Mouse (Mus musculus): ENCODE measurements around the gene Parp1. TPM values are rescaled to one million over a fixed set of nuclear protein-coding genes. Genes with fewer than 3 reads are reported as not detected.
"Not testable (repeated sequence)": the region's sequence is repeated elsewhere in the genome, so short reads cannot be mapped to it uniquely, and the experiment has no call there.

Gene Parp1
- polyA plus RNA-seq, 1 experiment from 2014 or later: 281 TPM

DNA sequence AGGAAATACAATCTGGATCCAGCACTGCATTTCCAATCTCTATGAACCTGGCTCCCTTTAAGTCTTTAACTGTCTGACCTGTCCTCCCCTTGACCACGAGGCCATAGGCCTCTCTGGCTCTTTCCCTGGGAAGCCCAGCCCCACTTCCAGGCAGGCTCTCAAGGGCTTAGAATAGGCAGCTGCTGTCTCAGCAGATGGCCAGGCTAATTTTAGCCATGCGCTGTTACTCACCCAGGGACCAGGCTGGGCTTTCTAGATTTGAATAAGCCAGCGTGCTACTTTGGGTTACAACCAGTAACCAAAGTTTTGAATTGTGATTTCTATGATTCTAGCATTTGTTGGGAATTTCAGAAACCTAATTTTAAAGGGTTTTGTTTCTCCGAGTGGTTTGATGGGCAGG is 35.9 kb downstream of the Parp1 start:
- peaks cover 5% of the 10 kb centered on the region; the same call in 1 of the 2 replicates for H3K36me3 ChIP-seq (ENCODE audit: control insufficient read depth, insufficient read depth, low read length)
- WGBS: 84% methylated on average over 4 of the region's 4 CpGs
- no peaks in the 10 kb centered on the region for H3K27me3 ChIP-seq (ENCODE audit: control insufficient read depth, insufficient read depth, low read length)
- DNase-seq (ENCODE audit: low spot score) (no peak), ATAC-seq (replicated peaks; ENCODE audit: low FRiP score) (no peak)
- H3K27ac ChIP-seq (ENCODE audit: low read depth, low read length): no peak overlapping the region
- H3K9me3 ChIP-seq (ENCODE audit: control insufficient read depth, low read length): no peaks in the 10 kb centered on the region
- H3K4me2 ChIP-seq (ENCODE audit: low read depth, low read length, severe bottlenecking): no peak overlapping the region
- H3K4me1 ChIP-seq (replicated peaks; ENCODE audit: control insufficient read depth, insufficient read depth, low read length): no peaks in the 10 kb centered on the region
- H3K9ac ChIP-seq (ENCODE audit: low read length): no peak overlapping the region
- H3K4me3 ChIP-seq (ENCODE audit: low read depth, low read length): no peak overlapping the region

DNA sequence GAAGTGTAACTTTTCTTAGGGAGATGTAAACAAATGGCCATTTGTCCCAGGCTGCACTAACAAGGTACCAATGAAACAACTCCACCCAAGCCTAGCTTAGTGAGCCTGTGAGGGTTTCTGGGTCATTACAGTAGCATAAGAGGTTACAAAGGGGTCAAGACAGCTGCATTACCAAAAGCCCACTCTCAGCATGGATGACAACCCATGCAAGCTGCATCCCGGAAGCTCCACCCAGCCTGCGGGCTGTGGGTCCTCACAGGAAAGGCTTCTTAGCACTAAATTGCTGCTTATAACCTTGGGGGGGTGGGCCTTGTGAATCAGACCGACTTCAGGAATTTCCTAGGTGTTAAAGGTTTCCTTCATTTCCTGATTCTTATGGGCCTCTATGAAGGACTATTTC is 37.4 kb downstream of the Parp1 start:
- WGBS: 86% methylated on average over 3 of the region's 3 CpGs
- Histone ChIP-seq H3K36me3 (ENCODE audit: control insufficient read depth, insufficient read depth, low read length) (peaks cover 1% of the 10 kb centered on the region; the same call in 1 of the 2 replicates), H3K27me3 (ENCODE audit: control insufficient read depth, insufficient read depth, low read length) (no peaks in the 10 kb centered on the region), H3K27ac (ENCODE audit: low read depth, low read length) (no peak overlapping the region), H3K4me3 (ENCODE audit: low read depth, low read length) (no peak overlapping the region), H3K4me1 (replicated peaks; ENCODE audit: control insufficient read depth, insufficient read depth, low read length) (no peaks in the 10 kb centered on the region), H3K9me3 (ENCODE audit: control insufficient read depth, low read length) (no peaks in the 10 kb centered on the region), H3K4me2 (ENCODE audit: low read depth, low read length, severe bottlenecking) (no peak overlapping the region), H3K9ac (ENCODE audit: low read length) (no peak overlapping the region)
- ATAC-seq (replicated peaks; ENCODE audit: low FRiP score): no peak
- no peak for DNase-seq (ENCODE audit: low spot score)

DNA sequence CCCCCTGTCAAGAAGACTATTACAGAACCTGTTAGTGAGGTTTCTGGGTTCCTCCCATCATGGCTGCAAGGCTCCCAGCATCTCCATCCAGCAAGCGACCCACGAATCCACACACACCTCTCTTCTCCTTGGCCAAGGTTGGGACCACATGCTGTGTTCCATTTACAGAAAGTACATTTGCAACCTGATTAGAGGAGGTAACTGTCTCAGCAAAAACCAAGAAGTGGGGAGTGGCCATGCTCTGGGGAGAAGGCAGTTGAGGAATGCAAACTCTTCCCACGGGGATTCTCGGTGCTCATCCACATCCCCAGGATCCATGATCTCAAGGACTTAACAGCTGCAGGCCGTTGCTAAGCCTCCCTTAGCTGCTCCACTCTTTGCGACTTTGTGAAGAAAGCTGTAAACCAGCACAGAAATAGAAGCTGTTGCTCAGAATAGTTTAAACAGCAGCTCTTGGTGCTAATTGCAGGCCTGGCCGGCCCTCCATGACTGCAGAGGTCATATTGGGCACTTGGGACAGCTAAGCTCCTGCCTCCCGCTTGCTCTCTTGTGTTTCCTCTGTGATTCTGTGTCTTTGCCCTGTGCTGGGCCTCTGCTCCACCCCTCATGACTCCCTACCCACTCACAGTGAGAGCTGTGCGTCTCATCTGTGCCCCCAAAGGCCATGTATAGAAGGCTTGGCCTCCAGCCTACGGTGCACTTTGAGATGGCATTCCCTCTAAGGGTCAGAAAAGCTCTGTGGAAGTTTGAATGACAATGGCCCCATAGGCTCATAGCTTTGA is 38.3 kb downstream of the Parp1 start:
- Histone ChIP-seq H3K4me1 (replicated peaks; ENCODE audit: control insufficient read depth, insufficient read depth, low read length) (no peaks in the 10 kb centered on the region), H3K4me2 (ENCODE audit: low read depth, low read length, severe bottlenecking) (no peak overlapping the region), H3K27ac (ENCODE audit: low read depth, low read length) (no peak overlapping the region), H3K9ac (ENCODE audit: low read length) (no peak overlapping the region), H3K4me3 (ENCODE audit: low read depth, low read length) (no peak overlapping the region), H3K9me3 (ENCODE audit: control insufficient read depth, low read length) (peaks cover 2% of the 10 kb centered on the region; the same call in 1 of the 2 replicates), H3K27me3 (ENCODE audit: control insufficient read depth, insufficient read depth, low read length) (no peaks in the 10 kb centered on the region), H3K36me3 (ENCODE audit: control insufficient read depth, insufficient read depth, low read length) (no peaks in the 10 kb centered on the region)
- no peak for ATAC-seq (replicated peaks; ENCODE audit: low FRiP score)
- WGBS: 83% methylated on average over 10 of the region's 10 CpGs
- no peak for DNase-seq (ENCODE audit: low spot score)

DNA sequence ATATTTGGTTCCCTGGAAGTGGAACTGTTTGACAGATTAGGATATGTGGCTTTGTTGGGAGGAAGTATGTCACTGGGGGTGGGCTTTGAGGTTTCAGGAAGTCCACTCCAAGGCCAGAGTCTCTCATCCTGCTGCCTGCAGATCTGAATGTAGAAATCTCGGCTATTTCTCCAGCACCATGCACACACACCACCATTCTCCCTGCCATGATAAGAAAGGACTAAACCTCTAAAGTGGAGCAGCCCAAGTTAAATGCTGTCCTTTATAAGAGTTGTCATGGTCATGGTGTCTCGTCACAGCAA is 38.8 kb downstream of the Parp1 start:
- H3K27me3 ChIP-seq (ENCODE audit: control insufficient read depth, insufficient read depth, low read length): no peaks in the 10 kb centered on the region
- no peak overlapping the region for H3K4me2 ChIP-seq (ENCODE audit: low read depth, low read length, severe bottlenecking)
- DNase-seq (ENCODE audit: low spot score) (no peak), ATAC-seq (replicated peaks; ENCODE audit: low FRiP score) (no peak)
- no peak overlapping the region for H3K27ac ChIP-seq (ENCODE audit: low read depth, low read length)
- H3K9me3 ChIP-seq (ENCODE audit: control insufficient read depth, low read length): peaks cover 2% of the 10 kb centered on the region; the same call in 1 of the 2 replicates
- H3K4me3 ChIP-seq (ENCODE audit: low read depth, low read length): no peak overlapping the region
- H3K36me3 ChIP-seq (ENCODE audit: control insufficient read depth, insufficient read depth, low read length): no peaks in the 10 kb centered on the region
- WGBS: 88% methylated on average over 2 of the region's 2 CpGs
- H3K4me1 ChIP-seq (replicated peaks; ENCODE audit: control insufficient read depth, insufficient read depth, low read length): no peaks in the 10 kb centered on the region
- no peak overlapping the region for H3K9ac ChIP-seq (ENCODE audit: low read length)

DNA sequence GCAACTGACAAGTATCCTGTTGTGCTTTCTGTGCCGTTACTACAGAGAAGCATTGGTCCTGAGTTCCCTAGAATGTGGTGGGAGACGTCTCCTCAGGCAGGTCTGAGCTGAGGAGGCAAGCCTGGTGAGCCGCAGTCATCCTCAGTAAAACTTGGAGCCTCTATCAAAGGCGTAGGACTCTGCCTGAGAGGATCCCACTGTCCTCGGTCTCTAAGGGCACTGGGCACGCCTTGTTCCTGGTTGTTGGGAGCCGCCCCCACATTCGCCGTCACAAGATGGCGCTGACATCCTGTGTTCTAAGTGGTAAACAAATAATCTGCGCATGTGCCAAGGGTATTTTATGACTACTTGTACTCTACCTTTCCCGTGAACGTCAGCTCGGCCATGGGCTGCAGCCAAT is 43.1 kb downstream of the Parp1 start:
- not testable (repeated sequence) for H3K4me1 ChIP-seq (replicated peaks; ENCODE audit: control insufficient read depth, insufficient read depth, low read length); H3K4me2 ChIP-seq (ENCODE audit: low read depth, low read length, severe bottlenecking); H3K27ac ChIP-seq (ENCODE audit: low read depth, low read length); ATAC-seq (replicated peaks; ENCODE audit: low FRiP score); H3K4me3 ChIP-seq (ENCODE audit: low read depth, low read length); H3K36me3 ChIP-seq (ENCODE audit: control insufficient read depth, insufficient read depth, low read length); H3K9me3 ChIP-seq (ENCODE audit: control insufficient read depth, low read length); H3K27me3 ChIP-seq (ENCODE audit: control insufficient read depth, insufficient read depth, low read length); H3K9ac ChIP-seq (ENCODE audit: low read length); DNase-seq (ENCODE audit: low spot score)
- WGBS: 94% methylated on average over 10 of the region's 14 CpGs

DNA sequence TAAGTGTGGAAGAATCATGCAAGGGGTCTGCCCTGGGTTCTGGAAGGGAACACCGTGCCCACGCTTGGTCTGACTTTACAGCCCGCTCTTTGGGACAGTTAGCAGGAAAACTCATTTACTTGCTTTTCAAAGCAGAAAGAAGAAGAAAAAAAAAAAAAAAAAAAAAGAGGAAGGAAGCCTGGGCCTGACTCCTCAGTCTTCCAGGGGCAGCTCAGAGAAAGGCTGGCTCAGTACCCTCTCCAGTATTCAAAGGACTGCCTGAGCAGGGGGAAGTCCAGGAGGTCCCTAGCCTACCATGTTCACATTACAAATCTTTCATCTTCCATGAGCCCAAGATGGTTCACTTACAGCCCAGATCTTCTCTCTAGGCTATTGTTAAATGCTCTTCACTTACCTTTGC is 48.0 kb downstream of the Parp1 start:
- Histone ChIP-seq H3K4me3 (ENCODE audit: low read depth, low read length) (no peak overlapping the region), H3K9me3 (ENCODE audit: control insufficient read depth, low read length) (no peaks in the 10 kb centered on the region; the same call in 1 of the 2 replicates), H3K36me3 (ENCODE audit: control insufficient read depth, insufficient read depth, low read length) (no peaks in the 10 kb centered on the region), H3K4me2 (ENCODE audit: low read depth, low read length, severe bottlenecking) (no peak overlapping the region), H3K9ac (ENCODE audit: low read length) (no peak overlapping the region), H3K27ac (ENCODE audit: low read depth, low read length) (no peak overlapping the region), H3K27me3 (ENCODE audit: control insufficient read depth, insufficient read depth, low read length) (no peaks in the 10 kb centered on the region), H3K4me1 (replicated peaks; ENCODE audit: control insufficient read depth, insufficient read depth, low read length) (no peaks in the 10 kb centered on the region)
- DNase-seq (ENCODE audit: low spot score): no peak
- no peak for ATAC-seq (replicated peaks; ENCODE audit: low FRiP score)
- 86% methylated on average over 3 of the region's 3 CpGs for WGBS

DNA sequence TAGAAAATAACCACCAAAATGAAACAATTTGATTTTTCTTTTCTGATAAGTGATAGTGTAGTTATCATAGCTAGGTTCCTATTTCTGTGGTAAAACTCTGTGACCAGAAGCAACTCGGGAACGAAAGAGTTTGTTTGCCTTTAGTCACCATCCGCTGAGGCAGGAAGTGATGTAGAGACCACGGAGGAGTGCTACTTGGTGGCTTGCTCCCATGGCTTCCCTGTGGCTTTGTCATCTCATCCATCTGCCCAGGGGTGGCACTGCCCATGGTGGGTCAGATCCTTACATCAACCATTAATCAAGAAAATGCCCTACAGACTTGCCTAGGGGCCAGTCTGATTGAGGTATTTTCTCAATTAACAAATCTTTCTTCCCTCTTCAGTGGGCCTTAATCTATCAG is 53.7 kb downstream of the Parp1 start:
- Histone ChIP-seq H3K4me2 (ENCODE audit: low read depth, low read length, severe bottlenecking) (no peak overlapping the region), H3K9me3 (ENCODE audit: control insufficient read depth, low read length) (no peaks in the 10 kb centered on the region; the same call in 1 of the 2 replicates), H3K4me3 (ENCODE audit: low read depth, low read length) (no peak overlapping the region), H3K36me3 (ENCODE audit: control insufficient read depth, insufficient read depth, low read length) (no peaks in the 10 kb centered on the region), H3K27ac (ENCODE audit: low read depth, low read length) (no peak overlapping the region), H3K9ac (ENCODE audit: low read length) (no peak overlapping the region), H3K27me3 (ENCODE audit: control insufficient read depth, insufficient read depth, low read length) (no peaks in the 10 kb centered on the region), H3K4me1 (replicated peaks; ENCODE audit: control insufficient read depth, insufficient read depth, low read length) (no peaks in the 10 kb centered on the region)
- DNase-seq (ENCODE audit: low spot score) (no peak), ATAC-seq (replicated peaks; ENCODE audit: low FRiP score) (no peak)
- 90% methylated on average over 4 of the region's 4 CpGs for WGBS

DNA sequence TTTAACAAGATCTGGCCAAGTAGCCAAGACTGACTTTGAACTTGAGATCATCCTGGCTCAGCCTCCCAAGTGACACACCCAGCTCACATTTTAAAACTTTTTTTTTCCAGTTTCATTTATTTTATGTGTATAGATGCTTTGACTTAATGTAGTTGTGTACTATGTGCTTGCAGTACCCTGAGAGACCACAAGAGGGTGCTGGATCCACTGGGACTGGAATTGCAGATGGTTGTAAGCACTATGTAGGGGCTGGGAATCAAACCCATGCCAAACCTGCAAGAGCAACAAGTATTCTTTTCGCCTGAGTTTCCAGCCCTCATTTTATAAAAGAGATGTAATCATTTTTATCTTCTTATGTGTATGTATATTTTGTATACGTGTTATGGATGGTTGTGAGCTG is 55.2 kb downstream of the Parp1 start:
- no peak for DNase-seq (ENCODE audit: low spot score)
- H3K36me3 ChIP-seq (ENCODE audit: control insufficient read depth, insufficient read depth, low read length): no peaks in the 10 kb centered on the region
- no peaks in the 10 kb centered on the region for H3K4me1 ChIP-seq (replicated peaks; ENCODE audit: control insufficient read depth, insufficient read depth, low read length)
- 87% methylated on average over 2 of the region's 2 CpGs for WGBS
- H3K9me3 ChIP-seq (ENCODE audit: control insufficient read depth, low read length): no peaks in the 10 kb centered on the region; the same call in 1 of the 2 replicates
- H3K27me3 ChIP-seq (ENCODE audit: control insufficient read depth, insufficient read depth, low read length): no peaks in the 10 kb centered on the region
- H3K9ac ChIP-seq (ENCODE audit: low read length): no peak overlapping the region
- H3K27ac ChIP-seq (ENCODE audit: low read depth, low read length): no peak overlapping the region
- no peak overlapping the region for H3K4me3 ChIP-seq (ENCODE audit: low read depth, low read length)
- H3K4me2 ChIP-seq (ENCODE audit: low read depth, low read length, severe bottlenecking): no peak overlapping the region
- no peak for ATAC-seq (replicated peaks; ENCODE audit: low FRiP score)

DNA sequence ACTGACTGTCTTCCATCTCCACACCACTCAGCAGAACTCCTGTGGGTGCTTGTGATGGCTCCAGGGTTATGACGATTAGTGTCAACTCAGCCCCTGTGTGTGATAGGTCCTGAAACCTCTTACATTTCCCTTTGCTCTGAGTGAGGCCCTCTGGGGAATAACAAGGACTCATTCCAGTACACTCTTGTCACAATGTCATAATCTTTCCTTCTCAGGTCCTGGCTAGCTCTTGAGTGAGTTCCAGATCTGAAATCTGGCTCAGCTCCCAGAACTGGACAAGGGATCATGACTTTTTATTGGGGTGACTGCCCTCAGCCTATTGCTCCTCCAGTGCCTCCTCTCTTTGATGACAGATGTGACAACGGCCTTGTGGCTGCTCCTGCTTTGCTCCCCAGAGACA is 57.4 kb downstream of the Parp1 start:
- H3K4me2 ChIP-seq (ENCODE audit: low read depth, low read length, severe bottlenecking): no peak overlapping the region
- no peak overlapping the region for H3K9ac ChIP-seq (ENCODE audit: low read length)
- no peak for DNase-seq (ENCODE audit: low spot score)
- no peak overlapping the region for H3K27ac ChIP-seq (ENCODE audit: low read depth, low read length)
- no peak for ATAC-seq (replicated peaks; ENCODE audit: low FRiP score)
- WGBS: 88% methylated on average over 2 of the region's 2 CpGs
- no peak overlapping the region for H3K4me3 ChIP-seq (ENCODE audit: low read depth, low read length)
- no peaks in the 10 kb centered on the region for H3K27me3 ChIP-seq (ENCODE audit: control insufficient read depth, insufficient read depth, low read length)
- no peaks in the 10 kb centered on the region; the same call in 1 of the 2 replicates for H3K9me3 ChIP-seq (ENCODE audit: control insufficient read depth, low read length)
- no peaks in the 10 kb centered on the region for H3K4me1 ChIP-seq (replicated peaks; ENCODE audit: control insufficient read depth, insufficient read depth, low read length)
- H3K36me3 ChIP-seq (ENCODE audit: control insufficient read depth, insufficient read depth, low read length): no peaks in the 10 kb centered on the region
